Mouse (Mus musculus): ENCODE measurements around the gene Fuca1.
"Not testable (repeated sequence)": the region's sequence is repeated elsewhere in the genome, so short reads cannot be mapped to it uniquely, and the experiment has no call there.

Fuca1 gene

DNA sequence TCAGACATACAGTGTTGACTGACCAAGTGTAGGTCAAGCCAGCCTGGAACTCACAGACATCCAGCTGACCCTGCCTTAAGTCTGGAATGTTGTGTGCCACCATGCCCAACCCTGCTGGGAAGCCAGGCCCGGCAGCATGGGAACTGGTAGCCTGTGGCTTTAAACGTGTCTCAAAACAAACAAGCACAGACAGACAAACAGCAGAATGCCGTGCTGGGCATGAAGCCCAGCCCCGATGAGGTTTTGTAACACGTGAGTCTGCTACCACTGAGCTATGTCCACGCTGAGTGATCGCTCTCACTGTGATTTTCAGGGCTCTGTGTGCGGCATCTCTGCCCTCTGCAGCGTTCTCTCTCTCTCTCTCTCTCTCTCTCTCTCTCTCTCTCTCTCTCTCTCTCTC, 35.4 kb downstream of the Fuca1 start:
- peak in 1 of 2 experiments; percentile 34 for DNase-seq

- DNase-seq, result peak; percentile 79 to 94
Measured at GRCm38 (mm10) chr4:135958354-135958753, 37.8 kb downstream of the Fuca1 start.

GRCm38 (mm10) chr4:135960717-135961116, 40.2 kb downstream of the Fuca1 start:
- peak; percentile 88 to 92 for DNase-seq

GRCm38 (mm10) chr4:135961709-135962108, 41.2 kb downstream of the Fuca1 start:
- DNase-seq, result no peak

DNA sequence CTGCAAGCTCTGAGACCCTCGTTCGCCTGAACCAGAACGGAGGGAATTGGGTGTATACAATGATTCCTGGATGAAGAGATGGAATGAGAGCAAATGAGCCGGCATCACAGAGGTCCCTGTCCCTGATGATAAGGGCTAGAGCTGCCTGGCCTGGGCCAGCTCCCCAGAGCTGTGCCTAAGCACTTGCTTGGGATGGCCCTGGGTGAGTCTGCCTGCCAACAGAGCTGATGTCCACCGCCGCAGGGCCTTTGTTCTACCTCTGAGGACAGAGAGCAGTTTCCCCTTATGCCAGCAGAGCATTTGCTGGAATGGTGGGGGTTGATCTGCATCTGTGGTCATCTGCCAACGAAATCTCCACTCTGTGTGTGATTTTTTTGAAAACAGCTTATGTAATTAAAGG, 41.7 kb downstream of the Fuca1 start:
- peak in 1 of 2 experiments; percentile 51 for DNase-seq

GRCm38 (mm10) chr4:135962946-135963345, 42.4 kb downstream of the Fuca1 start:
- DNase-seq, result no peak

GRCm38 (mm10) chr4:135963457-135964193, 43.1 kb downstream of the Fuca1 start, which contains the start of gene Gale:
Gene Gale, plus strand, starts transcription at chr4:135963727.
- DNase-seq, result peak; percentile 96 to 98

GRCm38 (mm10) chr4:135964426-135964825, 43.9 kb downstream of the Fuca1 start:
- DNase-seq, result peak; percentile 68 to 92

GRCm38 (mm10) chr4:135965113-135965512, 44.6 kb downstream of the Fuca1 start:
- no peak for DNase-seq

- DNase-seq, result no peak
Measured at GRCm38 (mm10) chr4:135966283-135966682, 45.7 kb downstream of the Fuca1 start.

DNA sequence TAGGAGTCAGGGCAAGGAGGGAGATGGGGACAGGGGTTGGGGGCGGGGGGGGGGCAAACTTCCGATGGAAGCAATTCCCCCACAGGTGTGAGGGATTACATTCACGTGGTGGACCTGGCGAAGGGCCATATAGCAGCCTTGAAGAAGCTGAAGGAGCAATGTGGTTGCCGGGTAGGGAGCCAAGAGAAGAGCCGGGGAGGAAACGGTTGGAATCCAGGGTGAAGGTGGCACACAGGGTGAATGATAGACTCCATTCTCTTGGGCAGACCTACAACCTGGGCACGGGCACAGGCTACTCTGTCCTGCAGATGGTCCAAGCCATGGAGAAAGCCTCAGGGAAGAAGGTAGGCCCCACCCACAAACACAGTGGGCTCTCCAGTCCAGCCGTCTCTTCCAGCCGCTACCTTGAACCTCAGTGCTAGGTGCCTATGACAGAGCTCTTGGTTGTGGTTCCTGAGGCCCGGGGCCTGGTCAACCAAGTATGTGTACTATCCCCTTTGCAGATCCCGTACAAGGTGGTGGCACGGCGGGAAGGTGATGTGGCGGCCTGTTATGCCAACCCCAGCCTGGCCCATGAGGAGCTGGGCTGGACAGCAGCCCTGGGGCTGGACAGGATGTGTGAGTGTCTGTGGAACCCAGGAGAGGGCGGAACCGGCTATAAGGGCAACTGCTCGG, 46.7 kb downstream of the Fuca1 start:
- DNase-seq, result no peak

GRCm38 (mm10) chr4:135968271-135968869, 47.8 kb downstream of the Fuca1 start:
- no peak for DNase-seq

GRCm38 (mm10) chr4:135969070-135969750, 48.7 kb downstream of the Fuca1 start:
- no peak for DNase-seq

- DNase-seq, result no peak
Measured at GRCm38 (mm10) chr4:135970585-135970984, 50.0 kb downstream of the Fuca1 start.

DNA sequence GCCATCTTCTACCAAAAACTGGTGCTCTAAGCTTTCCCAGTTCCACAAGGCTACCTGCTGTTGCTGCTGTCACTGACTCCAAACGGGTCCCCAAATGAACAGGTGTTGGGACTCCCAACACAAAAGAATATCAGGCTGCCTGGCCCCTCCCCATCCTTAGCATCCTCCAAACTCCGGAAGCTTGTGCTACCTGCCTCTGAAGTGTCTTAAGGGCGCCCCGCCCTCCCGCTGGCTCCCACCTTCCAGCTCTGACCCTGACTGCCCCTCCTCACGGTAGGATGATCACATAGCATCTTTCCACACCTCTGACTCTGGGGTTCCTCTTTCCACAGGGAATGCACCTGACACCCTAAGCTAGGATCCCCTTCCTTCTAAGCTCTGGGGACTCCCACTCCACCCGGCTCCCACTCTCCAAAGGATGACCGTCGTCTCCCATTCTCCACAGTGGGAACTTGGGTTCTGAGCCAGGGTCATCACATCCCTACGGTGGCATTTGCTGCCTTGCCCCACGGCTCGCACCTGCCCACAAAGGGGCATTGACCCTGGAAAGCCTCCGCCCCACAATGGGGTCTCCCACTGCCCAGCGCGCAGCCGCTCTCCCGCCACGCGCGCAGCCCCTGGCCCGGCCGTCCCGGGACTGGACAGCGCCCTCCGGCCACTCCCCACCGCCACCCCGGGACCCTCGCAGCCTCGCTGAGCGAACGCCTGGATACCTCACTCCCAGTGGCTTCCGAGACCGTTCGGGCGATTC, 51.4 kb downstream of the Fuca1 start:
- no peak for DNase-seq

- DNase-seq, result peak; percentile 90 to 93
Measured at GRCm38 (mm10) chr4:135972556-135972906, 52.0 kb downstream of the Fuca1 start, which contains the start of gene Lypla2. Gene Lypla2, minus strand, starts transcription at chr4:135972626.

DNA sequence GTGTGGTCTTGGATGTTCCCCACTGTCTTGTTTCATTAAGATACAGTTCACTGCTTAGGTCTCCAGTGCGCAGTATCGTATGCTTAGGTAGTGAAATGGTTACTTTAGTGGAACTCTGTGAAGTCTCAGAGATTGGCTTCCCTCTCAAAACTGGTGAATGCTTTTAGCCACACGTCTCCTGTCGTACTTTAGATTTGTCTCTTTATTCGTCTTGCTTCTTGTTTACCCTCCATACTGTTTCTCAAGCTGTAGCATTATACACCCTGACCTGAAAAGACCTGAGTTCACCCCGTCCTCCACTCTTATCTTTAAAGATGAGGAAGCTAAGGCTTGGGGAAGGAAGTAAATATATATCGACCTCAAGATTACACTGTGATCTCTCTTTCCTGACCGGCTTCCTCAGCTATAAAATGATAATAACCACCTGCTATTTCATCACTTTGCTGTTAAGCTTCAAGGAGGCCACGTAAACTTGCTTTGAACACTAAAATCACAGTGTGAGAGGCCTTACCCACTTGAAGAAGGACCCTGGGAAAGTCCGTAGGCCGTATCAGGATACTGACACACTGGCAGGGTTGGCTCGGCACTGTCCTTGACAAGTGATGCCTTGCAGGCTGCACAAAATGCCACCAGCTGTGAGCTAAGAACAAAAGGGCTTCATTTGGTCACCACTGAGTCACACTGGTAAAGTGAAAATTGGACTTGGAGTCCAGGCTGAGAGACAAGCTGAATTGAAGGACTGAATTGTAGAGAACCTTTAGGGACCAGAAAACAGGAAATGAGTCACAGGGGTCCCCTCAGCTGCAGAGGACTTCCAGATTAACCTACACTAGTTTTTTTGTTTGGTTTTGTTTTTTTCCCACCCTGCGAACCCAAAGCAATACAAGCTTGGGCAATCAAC, 52.6 kb downstream of the Fuca1 start:
- no peak for DNase-seq

GRCm38 (mm10) chr4:135976146-135976545, 55.6 kb downstream of the Fuca1 start:
- DNase-seq, result no peak

DNA sequence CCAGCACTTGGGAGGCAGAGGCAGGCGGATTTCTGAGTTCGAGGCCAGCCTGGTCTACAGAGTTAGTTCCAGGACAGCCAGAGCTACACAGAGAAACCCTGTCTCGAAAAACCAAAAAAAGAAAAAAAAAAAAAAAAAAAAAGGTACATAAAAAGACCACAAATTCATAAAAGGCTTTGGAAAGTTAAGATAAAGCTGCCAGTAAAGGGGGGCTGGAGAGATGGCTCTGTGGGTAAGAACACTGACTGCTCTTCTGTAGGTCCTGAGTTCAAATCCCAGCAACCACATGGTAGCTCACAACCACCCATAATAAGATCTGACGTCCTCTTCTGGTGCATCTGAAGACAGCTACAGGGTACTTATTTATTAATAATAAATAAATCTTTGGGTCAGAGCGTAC, 59.7 kb downstream of the Fuca1 start:
- DNase-seq, result not testable (repeated sequence)

GRCm38 (mm10) chr4:135981524-135982063, 61.1 kb downstream of the Fuca1 start:
- no peak for DNase-seq

GRCm38 (mm10) chr4:135984556-135984955, 64.0 kb downstream of the Fuca1 start:
- DNase-seq, result no peak
